Mouse (Mus musculus) WW6 (cell line): ENCODE results near the gene Hsf4.
A peak's percentile ranks its signal among the peaks of the same experiment; 100 is the strongest.
"Not testable (repeated sequence)": the region's sequence is repeated elsewhere in the genome, so short reads cannot be mapped to it uniquely, and the experiment has no call there.

Experiments used
- DNase-seq: peaks from one replicate; pipeline ENCODE4 v3.0.0-alpha.2; 2013; ENCODE audit warnings: low read depth, low spot score

The Hsf4 gene

DNA sequence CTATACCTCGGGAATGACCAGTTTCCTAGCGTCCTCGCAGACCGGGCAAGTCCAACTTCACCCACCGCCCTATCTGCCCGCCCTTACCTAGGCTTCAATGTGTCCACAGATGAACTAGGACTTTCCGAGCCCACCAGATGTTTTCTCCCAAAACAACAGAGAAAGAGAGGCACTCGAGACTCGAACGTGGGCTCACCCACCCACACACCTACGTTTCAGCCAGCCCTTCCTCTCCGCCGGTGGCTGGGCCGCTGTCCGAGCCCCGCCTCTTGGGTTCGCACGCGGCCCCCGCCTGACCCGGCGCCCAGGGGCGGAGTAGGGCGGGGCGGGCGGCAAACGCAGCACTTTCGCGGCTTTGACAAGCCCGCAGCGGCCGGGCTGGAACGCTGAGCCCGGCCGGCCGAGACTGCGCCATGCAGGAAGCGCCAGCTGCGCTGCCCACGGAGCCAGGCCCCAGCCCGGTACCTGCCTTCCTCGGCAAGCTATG is at the start of gene Hsf4:
Gene Hsf4, plus strand, starts transcription at position 341 of the 487 bp plus-strand sequence.
- DNase-seq: no peak

DNA sequence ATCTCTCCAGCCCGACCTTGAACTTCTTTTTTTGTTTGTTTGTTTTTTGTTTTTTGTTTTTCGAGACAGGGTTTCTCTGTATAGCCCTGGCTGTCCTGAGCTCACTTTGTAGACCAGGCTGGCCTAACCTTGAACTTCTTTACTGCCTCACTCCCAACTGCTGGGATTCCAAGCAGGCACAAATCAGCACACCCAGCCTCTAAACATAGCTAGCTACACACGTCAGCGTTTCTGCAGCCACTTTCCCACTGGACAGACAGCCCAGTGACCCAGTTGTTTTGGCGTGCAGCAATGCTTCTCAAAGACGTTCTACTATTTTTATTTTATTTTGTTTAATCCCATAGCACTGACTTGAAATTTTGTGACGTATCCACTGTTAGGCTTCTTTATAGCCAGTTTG is 45.8 kb upstream of the Hsf4 start:
- no peak for DNase-seq

DNA sequence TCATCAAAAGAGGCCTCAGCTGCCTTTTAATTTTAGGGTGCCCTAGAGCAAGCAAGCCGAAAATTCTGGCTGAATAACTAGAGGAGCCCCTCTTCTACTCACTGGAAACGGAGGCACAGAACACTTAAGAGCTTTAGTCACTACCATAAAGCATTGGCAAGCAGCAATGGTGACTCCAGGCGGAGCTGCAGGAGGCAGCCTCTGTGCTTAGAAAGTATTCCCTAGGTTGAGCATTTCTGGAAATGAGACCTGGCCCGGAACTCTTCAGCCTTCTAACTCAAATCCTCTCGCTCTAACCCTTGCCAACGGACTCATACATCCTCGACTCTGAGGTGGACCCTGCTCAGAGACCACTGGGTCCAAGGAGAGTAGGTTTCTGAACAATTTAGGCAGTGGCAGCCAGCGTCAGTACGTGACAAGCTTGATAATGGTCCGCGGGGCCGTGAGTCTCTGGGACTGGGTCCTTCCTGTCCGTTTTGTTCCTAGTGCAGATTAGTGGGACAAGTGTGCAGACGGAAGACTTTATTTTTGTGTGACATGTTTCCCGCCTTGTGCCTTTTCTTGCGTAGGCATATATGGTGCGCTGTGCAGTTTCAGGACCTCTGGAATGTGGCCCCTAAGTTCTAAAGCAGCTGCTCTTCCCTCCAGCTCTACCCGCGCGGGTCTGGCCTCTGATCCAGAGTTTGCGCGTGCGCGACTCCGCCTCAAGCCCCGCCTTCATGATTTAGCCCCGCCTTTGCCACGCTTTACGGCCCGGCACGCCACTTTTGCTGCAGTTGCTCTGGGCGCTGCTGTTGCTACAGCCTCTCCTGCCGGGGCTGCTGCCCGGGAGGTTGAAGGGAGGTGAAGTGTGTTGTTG is 45.0 kb upstream of the Hsf4 start, which contains the start of gene D230025D16Rik:
Gene D230025D16Rik, plus strand, starts transcription at position 733 of the 859 bp plus-strand sequence.
- DNase-seq: peak; percentile 94

DNA sequence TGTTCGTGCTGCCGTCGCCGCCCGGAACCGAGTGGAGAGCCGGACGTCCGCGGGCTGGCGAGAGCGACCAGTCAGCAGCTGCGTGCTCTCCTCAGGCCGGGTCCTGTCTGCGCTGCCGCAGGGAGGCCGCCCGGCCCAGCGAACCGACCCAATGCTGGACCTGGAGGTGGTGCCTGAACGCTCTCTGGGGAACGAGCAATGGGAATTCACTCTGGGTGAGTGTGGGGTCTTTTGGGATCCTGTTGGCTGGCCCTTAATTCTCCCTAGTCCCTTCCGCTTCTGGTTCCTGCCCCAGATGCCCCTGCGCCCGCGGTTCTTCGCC is 44.4 kb upstream of the Hsf4 start:
- DNase-seq: no peak

DNA sequence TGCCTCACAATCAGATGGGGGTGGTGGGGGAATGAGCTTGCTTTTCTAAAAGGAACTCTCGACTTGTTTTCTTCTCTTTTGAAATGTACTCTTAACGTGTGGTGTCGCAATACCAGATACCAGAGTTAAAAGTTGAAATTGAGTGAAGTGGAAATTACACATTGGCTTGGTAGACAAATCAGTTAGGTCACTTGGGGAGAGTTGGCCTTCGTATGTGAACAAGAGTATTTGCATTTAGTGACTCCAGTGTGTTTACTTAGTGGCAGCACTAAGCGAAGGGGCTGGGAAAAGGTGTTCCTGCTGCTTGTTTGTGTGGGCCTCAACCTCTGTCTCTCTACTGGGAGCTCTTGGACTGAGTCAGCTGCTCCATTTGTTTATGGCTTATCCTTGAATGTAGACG is 43.7 kb upstream of the Hsf4 start:
- DNase-seq: no peak

DNA sequence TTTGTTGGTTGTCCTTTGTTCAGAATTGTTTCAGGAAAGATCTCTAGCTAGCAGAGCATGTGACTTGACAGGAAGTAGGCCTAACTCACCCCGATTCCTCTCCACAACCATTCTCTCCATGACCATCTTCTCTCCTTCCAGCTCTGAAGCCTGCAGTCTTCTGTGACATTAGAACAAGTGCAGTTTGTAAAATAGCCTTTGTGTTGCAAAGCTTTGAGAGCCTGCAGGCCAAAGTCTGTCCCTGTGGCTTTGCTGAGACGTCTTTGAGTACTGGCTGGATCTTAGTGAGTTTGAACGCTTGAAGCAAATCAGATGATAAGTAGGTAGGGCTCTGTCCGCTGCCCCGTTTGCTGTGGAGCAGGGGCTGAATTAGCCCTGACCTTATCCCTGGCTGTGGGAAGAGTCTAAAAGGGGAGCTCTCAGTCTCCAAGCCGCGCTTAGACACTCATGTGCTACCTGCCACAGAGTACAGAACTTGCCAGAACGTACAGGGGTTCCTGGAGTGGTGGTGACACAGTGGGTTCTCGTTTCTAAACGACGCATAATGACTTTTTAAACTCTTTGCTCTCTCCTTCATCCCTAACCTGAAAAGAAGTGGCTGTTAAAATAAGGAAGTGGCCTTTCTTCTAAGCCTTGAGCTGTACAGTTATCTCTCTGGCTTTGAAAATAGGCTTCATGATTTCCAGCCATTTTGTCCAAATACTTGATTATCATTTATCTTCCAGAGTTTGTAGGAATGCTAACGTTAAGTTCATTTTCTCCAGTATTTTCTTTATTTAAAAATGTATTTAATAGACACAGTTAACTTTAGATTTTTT is 37.9 kb upstream of the Hsf4 start:
- DNase-seq: no peak

DNA sequence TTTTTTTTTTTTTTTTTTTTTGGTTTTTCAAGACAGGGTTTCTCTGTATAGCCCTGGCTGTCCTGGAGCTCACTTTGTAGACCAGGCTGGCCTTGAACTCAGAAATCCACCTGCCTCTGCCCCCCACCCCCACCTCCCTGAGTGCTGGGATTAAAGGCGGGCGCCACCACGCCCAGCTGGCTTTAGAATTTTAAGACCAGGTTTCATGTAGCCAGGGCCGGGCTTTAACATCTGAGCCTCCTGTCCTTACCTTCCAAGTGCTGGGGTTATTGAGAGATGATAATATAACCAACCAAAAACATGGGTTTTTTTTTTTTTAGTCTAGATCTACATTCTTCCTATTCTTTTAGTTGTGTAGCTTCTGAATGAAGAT is 37.3 kb upstream of the Hsf4 start:
- not testable (repeated sequence) for DNase-seq

DNA sequence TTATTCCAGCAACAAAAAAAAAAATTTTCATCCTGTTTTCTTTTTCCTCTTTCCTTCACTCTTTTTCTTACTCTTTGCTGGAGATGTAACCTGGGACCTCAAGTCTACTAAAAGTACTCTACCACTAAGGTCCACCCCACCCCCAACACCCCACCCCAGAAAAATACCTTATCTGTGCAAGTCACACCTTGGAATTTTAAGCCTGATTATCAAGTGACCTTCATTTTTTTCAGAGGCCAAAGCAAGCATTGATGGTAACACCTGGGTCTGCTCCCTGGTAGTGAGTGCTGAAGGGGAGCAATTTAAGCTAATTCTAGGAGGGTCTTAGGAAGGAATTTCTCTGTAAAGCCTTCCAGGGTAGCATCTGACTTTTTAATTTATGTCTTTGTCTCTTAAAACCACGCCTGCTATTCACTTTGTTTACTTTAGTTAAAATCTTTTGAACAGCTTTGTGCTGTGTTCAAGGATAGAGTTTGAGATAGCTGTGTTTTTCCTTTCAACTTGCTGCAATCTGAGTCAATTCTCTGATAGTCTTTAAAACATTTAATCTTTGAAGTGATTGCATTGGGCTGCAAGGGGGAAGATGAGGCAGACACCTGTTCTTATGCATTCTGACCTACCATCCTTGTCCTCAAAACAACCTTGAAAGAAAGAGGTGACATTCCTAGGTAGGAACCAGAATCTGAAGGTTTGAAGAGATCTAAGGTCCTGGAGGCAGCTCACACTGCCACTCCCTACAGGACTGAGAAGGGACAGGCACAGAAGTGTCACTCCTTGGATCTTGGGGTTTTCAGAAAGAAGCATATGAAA is 36.3 kb upstream of the Hsf4 start:
- no peak for DNase-seq

DNA sequence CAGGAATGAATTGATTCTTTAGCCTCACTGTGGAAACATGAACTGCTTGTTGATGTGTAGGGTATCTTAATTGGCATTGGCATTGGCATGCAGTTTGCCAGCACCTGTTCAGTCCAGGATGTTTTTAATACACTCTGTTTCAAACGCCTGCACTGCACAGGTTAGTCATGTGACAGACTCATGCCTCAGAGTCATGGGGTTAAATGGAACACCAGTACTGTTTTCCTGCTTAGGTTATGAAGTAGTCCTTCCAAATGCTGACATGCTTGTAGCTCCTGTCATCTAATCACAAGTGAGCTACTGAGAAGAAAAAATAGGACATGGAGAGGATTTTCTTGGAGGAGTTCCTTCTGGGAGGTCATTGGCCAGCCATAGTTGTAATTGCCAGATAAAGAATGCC is 34.4 kb upstream of the Hsf4 start:
- no peak for DNase-seq

DNA sequence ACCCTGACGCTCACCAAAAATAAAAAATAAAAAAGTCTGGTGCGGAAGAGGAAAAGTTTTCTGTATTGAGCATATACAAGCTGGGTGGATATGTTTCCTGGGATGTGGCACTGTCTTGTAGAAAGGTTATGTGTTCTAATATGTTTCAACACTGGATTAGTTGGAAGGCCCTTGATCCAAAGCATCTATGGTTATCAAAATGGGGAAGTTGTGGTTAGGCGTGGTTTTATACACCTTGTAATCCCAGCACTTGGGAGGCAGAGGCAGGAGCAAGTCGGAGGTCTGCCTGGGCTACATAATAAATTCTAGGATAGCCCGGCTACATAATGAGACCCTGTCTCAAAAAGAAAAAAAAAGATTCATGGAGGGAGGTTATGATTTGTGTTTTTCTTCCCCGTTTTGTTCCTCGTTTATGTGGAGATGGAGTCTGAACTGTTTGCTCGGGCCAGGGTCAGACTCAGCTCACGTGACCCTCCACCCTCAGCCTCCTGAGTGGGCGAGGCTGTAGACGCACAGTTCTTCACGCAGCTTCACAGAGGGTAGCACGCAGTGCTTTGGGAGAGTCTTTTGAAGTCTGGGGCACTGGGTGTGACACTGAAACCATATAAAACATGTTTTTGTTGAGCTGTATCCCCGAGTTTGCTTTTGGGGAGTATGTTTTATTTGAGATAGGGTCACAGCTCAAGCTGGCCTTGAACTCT is 32.0 kb upstream of the Hsf4 start:
- no peak for DNase-seq

DNA sequence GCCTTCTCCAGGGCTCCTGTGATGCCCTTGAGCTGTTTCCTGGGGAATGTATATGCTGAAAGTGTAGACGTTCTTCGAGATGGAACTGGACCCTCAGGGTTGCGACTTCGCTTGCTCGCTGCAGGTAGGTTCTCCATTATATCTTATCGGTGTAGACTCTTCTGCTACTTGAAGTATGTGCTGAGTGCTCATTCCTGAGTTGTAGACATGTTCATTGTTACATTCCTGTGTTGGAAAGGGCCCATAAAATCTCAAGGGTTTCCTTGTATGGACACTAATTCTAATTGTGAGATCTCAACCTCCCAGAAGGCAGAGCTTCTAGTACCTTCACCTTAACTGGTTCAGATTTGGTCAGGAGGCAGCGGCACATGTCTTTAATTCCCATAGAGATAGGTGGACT is 28.6 kb upstream of the Hsf4 start:
- no peak for DNase-seq

DNA sequence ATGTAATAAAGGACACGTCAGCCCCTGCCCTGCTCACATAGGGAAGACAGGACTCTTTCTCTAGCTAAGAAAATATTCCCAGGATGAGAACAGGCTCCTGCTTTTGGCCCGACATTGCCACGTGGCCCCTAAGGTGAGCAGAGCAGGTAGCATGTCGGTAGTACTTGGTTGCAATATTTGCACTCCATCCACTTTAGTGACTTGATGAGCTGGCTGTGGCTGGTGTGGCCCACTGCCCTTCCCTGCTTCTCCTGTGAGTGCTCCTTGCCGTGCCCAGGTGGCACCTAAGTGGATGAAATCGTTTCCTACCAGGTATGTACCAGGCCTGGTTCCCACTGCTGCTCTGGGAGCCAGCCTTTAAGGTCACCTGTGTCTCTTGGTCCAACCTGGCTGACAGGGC is 17.6 kb upstream of the Hsf4 start:
- DNase-seq: no peak

DNA sequence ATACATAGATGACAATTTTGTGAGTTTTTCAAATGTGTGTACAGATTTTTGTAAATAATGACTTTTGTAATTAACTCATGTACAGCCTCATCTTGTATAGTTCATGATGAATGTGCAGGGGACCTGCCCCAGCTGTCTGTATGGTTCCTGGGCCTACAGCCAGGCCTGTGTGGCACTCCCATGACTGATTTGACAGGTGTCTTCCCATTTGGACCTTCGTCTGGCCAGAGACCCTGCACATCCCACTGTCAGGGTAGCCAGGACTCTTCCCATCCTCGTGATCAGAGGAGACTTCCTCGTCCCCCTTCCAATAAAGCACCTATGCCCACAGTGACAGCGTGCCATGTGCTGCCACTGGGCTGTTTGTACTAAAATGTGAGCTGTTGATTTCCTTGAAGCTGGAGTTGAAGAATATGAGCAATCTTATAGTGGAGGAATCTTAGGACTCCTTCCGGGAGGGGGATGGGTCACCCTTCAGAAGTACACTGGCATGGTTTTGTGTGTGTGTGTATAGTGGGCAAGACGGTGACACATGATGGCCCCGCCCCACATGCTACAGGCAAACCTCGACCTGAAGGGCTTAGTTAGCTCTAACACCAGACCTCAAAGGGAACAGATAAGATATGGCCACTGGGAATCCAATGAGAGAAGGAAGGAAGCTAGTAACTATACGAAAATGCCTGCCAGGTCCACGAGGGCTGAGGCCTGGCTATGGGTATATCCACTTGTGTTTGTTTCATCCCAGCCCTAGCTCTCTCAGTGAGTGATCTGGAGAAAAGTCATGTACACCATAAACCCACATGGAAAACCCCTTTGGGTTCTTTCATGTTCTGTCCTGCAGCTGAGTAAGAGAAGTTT is 16.7 kb upstream of the Hsf4 start:
- DNase-seq: no peak

DNA sequence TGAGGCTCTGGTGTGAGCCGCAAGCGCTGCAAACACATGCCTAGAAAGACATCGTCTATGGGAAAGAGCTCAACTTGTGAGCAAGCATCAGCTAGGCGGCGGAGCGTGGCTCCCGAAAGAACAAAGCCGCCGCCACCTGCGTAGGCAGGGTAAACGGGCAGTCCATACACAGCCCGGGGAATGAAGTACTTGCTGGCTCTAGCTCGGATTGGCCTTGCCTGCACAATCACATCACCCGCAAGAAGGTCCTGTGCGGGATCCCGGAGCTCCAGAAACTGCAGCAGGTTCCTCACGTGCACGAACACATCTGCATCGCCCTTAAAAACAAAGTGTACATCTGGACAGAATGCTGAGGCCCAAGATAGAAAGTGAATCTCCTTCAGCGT is 15.8 kb upstream of the Hsf4 start:
- DNase-seq: no peak

DNA sequence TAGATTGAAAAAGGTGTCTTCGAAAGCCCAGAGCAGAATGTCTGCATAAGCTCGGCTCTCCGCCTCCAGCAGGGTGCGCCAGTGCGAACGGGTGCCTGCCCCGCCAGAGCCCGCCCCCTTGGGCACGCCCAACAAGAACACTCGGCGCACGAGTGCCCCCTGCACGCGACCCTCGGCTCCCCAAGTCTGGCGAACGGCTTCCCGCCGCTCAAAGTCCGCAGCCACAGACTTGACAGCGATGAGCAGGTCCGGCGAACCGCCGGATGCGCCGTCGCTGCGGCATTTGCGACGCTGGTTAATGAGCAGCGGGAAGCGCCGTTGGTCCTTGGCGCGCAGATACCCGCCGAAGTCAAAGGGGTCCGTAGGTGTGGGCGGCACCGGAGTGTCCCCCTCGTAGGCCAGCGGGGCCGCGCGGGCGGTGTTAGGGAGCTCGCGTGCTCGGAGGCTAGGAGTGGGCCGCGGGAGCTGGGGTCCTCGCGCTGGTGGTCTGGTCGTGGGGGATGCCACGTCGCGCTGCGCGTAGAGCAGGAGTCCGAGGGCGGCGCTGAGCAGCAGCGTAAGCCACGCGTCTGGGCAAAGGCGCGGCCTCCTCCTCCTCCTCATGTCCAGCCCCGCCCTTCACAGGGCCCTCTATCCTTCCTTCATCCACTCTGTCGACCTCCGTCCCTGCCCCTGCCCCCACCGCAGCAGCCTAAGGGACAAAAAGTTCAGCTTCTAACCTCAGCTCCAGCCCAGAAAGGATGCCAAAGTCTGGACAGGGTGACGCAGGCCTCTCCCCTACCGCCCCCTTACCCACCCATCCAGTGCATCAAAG is 15.2 kb upstream of the Hsf4 start:
- peak; percentile 91 for DNase-seq

DNA sequence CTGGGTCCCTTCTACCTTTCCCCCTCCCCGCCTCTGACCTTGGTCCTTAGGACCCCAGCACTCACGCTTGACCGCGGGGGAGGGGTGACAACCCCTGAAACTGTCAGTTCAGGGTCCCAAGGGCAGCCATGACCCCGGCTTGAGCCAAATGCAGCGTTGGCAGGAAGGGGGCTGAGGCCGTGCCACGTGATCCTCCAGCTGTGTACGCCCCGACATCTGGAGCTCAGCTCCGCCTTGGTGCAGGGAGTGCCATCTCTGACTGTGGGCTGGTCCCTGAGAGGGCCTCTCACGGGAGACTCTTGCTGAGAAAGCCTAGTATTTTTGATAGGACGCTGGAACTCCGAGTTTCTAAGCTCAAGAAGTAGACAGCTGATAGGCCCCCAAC is 14.6 kb upstream of the Hsf4 start, which contains the start of gene B3gnt9:
Gene B3gnt9, minus strand, starts transcription at position 188 of the 385 bp plus-strand sequence.
- DNase-seq: no peak

DNA sequence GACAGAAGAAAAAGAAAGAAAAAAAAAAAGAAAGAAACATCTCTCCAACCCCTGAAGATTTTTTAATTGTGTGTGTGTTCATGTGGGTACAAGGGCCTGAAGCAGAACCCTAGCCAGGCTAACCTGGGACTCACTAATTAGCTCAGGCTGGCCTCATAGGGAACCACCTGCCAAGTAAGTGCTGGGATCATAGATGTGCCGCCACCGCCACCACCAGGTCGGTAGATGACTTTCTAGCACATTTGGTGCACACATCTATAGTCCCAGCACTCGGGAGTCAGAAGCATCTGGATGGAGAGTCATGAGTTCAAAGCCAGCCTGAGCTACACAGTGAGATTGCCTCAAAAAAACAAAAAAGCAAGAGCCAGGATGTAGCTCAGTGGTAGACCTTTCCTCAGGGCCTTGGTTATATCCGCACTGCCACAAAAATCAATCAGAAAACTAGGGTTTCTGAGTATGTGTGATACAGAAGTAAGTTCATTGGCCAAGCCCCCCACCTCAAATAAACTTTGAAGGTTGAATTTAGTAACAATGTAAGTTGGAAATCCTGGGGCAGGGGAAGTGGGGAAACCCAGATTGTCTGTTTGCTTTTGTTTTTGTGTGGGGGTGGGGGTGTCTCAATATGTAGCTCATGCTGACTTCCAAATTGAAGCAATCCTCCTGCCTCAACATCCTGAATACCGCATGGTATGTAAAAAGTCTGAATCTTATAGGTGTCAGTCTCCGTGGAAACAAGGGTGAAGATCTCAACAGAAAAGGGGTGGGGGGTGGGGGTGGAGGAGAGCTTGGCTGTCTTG is 12.1 kb upstream of the Hsf4 start:
- DNase-seq: no peak

DNA sequence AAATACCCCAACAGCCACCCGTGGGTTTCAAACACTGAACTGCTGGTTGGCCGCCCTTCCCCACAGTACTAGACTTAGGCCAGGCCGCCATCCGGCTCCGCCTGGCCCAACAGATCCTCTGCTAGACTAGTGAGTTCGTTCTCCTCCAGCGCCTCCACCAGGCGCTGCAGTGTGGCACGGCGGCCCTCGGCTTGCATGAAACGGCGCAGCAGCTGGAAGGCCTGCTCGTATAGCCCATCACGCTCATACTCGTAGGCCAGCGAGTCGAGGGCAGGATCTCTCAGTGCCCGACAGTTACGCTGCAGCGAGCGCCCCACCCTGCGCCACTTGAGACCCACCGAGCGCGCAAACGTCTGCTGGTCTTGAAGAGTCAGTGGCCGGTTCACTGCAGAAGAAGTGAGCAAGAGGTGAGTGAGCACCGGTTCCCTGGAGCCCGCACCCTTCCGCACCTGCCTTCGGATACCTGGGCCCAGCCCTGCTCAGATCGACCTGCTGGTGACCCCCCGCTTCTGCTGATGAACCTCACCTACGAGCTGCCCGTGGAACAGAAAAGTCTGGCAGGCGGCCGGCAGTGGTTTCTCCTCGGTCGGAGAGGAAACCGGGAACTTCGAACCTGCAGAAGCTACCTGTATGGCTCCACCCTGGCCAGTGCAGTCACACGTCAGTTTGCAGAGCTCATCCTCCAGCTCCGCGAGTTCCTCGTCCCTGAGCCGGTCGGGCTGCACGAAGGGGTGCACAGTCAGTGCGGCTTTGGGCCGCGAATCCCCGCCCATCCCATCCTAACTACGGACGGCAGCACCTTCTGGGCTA is 10.5 kb upstream of the Hsf4 start:
- DNase-seq: no peak
